Mouse (Mus musculus) CD4-positive naive resting alpha-beta T cell, adult 76 days (primary cell): Measurements from ENCODE around the gene Rai14. TPM values are rescaled to one million over a fixed set of nuclear protein-coding genes. Genes with fewer than 3 reads are reported as not detected.

Source experiments
- total RNA-seq: library from RNA; stranded (reverse); gene quantifications from one replicate; pipeline ENCODE4 v1.2.4, GENCODE M21; 2023

Rai14 gene
- total RNA-seq, result 0.79 TPM

DNA sequence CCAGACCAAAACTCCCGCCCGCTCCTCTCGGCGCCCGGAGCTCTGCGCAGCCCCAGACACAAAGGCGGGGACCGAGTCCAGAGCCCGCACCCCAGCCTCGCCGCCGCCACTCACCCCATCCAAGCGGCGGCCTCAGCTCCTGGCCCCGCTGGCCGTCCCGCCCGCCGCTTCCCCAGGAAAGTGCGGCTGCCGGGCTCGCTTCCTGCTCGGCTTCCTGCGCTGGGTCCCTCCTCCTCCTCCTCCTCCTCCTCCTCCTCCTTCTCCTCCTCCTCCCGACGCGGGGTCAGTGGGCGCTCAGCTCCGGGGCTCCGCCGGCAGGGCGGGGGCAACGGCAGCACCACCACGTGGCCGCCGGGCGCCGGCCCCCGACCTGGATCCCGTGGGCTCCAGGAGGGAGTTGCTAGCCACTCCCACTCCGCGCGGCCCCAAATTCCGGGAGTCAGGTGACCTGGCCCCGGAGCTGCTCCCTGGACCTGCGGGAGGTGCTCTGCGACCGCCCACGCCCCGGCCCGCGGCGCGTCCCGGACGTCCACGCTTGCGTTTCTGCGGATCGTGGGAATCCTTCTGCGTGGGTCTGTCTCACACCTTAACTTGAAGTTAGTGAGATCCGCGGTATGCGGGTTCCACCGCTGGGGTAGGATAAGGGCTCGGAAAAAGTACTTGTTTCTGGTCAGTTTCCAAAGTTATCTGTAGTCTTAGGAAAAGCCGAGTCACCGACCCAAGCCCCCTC is at the start of gene Rai14:
TSS of gene Rai14 (minus strand) at position 216 of the 730 bp plus-strand sequence.

DNA sequence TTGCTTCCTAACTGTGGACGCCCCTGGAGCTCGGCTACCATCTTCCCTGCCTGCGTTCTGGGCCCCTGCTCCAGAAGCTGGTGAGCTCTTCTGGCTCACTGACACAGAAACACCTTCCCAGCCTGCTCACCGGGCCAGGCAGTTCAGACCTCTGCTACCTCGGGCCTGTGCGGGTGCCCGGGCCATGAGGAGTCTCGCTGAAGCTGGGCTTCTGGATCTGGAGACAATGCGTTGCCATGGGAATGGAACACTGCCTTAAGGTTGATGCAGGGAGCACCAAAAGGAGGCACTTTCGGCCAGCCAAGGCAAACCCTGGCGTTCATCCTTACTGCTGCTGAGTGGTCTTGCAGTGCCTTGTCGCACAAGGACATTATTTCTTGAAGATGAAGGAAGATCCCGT is 156.0 kb downstream of the Rai14 start, which contains the start of gene Ttc23l:
TSS of gene Ttc23l (minus strand) at position 204 of the 400 bp plus-strand sequence.

Other genes with a start within 250 kb of the Rai14 start
- gene Dnajc21, start 244.1 kb downstream of the Rai14 start, total RNA-seq, result 51.7 TPM
- 48.1 TPM for gene Brix1, start 228.7 kb downstream of the Rai14 start, total RNA-seq
- 18.1 TPM for gene Rad1, start 228.6 kb downstream of the Rai14 start, total RNA-seq
- gene Ttc23l, start 156.0 kb downstream of the Rai14 start, total RNA-seq, result not detected
- not detected for gene C1qtnf3, start 237.7 kb upstream of the Rai14 start, total RNA-seq